ENCODE assay signal across 20 mouse cellular contexts in the genomic region with DNA sequence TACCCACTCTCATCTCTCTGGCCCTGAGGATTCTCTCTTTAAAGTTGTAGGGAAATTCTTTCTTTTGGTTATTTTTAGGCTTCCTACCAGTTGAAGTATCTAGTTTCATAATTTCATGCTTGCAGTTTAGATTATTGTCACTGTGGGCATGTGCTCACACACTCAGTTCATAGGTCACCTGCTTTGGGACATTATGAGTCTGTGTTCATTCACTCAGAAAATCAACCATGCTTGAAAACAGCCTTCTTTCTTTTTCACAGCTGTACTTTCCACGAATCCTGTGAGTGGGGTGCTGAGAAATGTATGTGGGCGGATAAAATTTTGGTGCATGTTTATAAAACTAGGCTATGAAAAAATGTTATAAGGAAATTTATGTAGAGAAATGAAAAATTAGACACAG. TPM values are rescaled to one million over a fixed set of nuclear protein-coding genes. Genes with fewer than 3 reads are reported as not detected.
DNase-seq lines count a peak whose midpoint lies in the region; ATAC-seq and TF ChIP-seq lines count a peak whose summit lies in the region.
"Had no signal": no experiment of that assay in that cellular context is flagged by ENCODE, and none has a peak within 500 bp of the region (broad histone marks: within the 10 kb centered on the region; RNA-seq: fewer than 3 reads in every experiment).

No protein-coding gene starts in this region.

- H3K27me3 ChIP-seq in heart, postnatal 0 days (ENCODE audit: control insufficient read depth, insufficient read depth, low read length), result no peaks in the 10 kb centered on the region
- no peaks in the 10 kb centered on the region for H3K27me3 ChIP-seq in lung, postnatal 0 days (replicated peaks; ENCODE audit: insufficient read depth, low read length)
- H3K27me3 ChIP-seq: embryonic facial prominence, embryonic 13.5 days; forebrain, embryonic 12.5 days; hindbrain, embryonic 12.5 days; liver, embryonic 15.5 days; megakaryocyte, embryonic 14.5 days; neural tube, embryonic 15.5 days had no signal

- no peak for TF ChIP-seq EP300 in heart, postnatal 0 days (IDR thresholded peaks at IDR 0.05; ENCODE audit: low read depth)
- TF ChIP-seq EP300 in lung, postnatal 0 days (IDR thresholded peaks at IDR 0.05), result no peak

- H3K4me1 ChIP-seq in heart, postnatal 0 days (ENCODE audit: control insufficient read depth, insufficient read depth), result peaks cover 4% of the 10 kb centered on the region; the same call in 1 of the 2 replicates
- no peaks in the 10 kb centered on the region for H3K4me1 ChIP-seq in lung, postnatal 0 days (ENCODE audit: insufficient read depth, low read depth, low read length)

- no peak for DNase-seq in heart, postnatal 0 days (ENCODE audit: low spot score)
- no peak for DNase-seq in heart, adult 9 months (ENCODE audit: low spot score in 2 of 2)
- peak; percentile 55 for DNase-seq in lung, postnatal 0 days (ENCODE audit: low spot score)
- no peak for DNase-seq in lung, postnatal 4 days
- peak; percentile 53 for DNase-seq in retina, embryonic 14.5 days (ENCODE audit: low spot score)
- no peak for DNase-seq in cerebellum, postnatal 36 days
- no peak for DNase-seq in adrenal gland, postnatal 4 days (ENCODE audit: low spot score in 2 of 2)
- DNase-seq: adrenal gland, adult 2 months; cerebellum, postnatal 14 days; gastrocnemius, postnatal 36 days; layer of hippocampus, adult 9-11 months; right cerebral cortex, postnatal 25 days had no signal

- no peak overlapping the region for H3K4me2 ChIP-seq in heart, postnatal 0 days (ENCODE audit: low read depth, low read length)
- H3K4me2 ChIP-seq in lung, postnatal 0 days (replicated peaks; ENCODE audit: low read depth, low read length), result no peak overlapping the region
- H3K4me2 ChIP-seq: embryonic facial prominence, embryonic 13.5 days; forebrain, embryonic 12.5 days; hindbrain, embryonic 12.5 days; liver, embryonic 15.5 days; neural tube, embryonic 15.5 days had no signal

- no peak overlapping the region for H3K4me3 ChIP-seq in heart, postnatal 0 days (ENCODE audit: low read depth, low read length)
- H3K4me3 ChIP-seq in lung, postnatal 0 days (ENCODE audit: low read depth, low read length), result no peak overlapping the region
- H3K4me3 ChIP-seq: embryonic facial prominence, embryonic 13.5 days; forebrain, embryonic 12.5 days; hindbrain, embryonic 12.5 days; limb, embryonic 10.5 days; liver, embryonic 15.5 days; neural tube, embryonic 15.5 days had no signal

- no peaks in the 10 kb centered on the region for H3K36me3 ChIP-seq in heart, postnatal 0 days (replicated peaks; ENCODE audit: control insufficient read depth, insufficient read depth, low read length)
- H3K36me3 ChIP-seq in lung, postnatal 0 days (ENCODE audit: insufficient read depth, low read length), result no peaks in the 10 kb centered on the region
- H3K36me3 ChIP-seq: embryonic facial prominence, embryonic 13.5 days; forebrain, embryonic 12.5 days; hindbrain, embryonic 12.5 days; limb, embryonic 10.5 days; liver, embryonic 15.5 days; neural tube, embryonic 15.5 days had no signal

- H3K27ac ChIP-seq in heart, postnatal 0 days (ENCODE audit: low read depth), result 0 out of 2 replicates have a peak overlapping the region, but pooled peaks have one; percentile 41
- H3K27ac ChIP-seq in lung, postnatal 0 days (ENCODE audit: low read length), result no peak overlapping the region
- H3K27ac ChIP-seq: forebrain, embryonic 12.5 days; hindbrain, embryonic 12.5 days; limb, embryonic 10.5 days; liver, embryonic 15.5 days; neural tube, embryonic 15.5 days had no signal

- ATAC-seq in heart, postnatal 0 days (ENCODE audit: insufficient read depth, low read depth), result no peak
- ATAC-seq in lung, postnatal 0 days, result no peak
- ATAC-seq in activated CD4-positive, CD25-positive, alpha-beta regulatory T cell, adult 4 months, result peak; percentile 40

- H3K9ac ChIP-seq in heart, postnatal 0 days (replicated peaks; ENCODE audit: low read depth, low read length), result no peak overlapping the region
- H3K9ac ChIP-seq in lung, postnatal 0 days (replicated peaks; ENCODE audit: low read depth), result no peak overlapping the region
- H3K9ac ChIP-seq: embryonic facial prominence, embryonic 13.5 days; forebrain, embryonic 12.5 days; hindbrain, embryonic 12.5 days; liver, embryonic 15.5 days; neural tube, embryonic 15.5 days had no signal

- H3K9me3 ChIP-seq in heart, postnatal 0 days (replicated peaks; ENCODE audit: control insufficient read depth, low read length), result no peaks in the 10 kb centered on the region
- H3K9me3 ChIP-seq in lung, postnatal 0 days (ENCODE audit: low read length), result no peaks in the 10 kb centered on the region
- H3K9me3 ChIP-seq: embryonic facial prominence, embryonic 13.5 days; forebrain, embryonic 12.5 days; hindbrain, embryonic 12.5 days; limb, embryonic 10.5 days; liver, embryonic 15.5 days; megakaryocyte, embryonic 14.5 days; neural tube, embryonic 15.5 days had no signal

- WGBS in heart, postnatal 0 days, result 84% methylated on average over 2 of the region's 2 CpGs
- WGBS in lung, postnatal 0 days, result 69% methylated on average over 2 of the region's 2 CpGs

- no peak for TF ChIP-seq CTCF in heart, postnatal 0 days (IDR thresholded peaks at IDR 0.05; ENCODE audit: low read depth)
- no peak for TF ChIP-seq CTCF in lung, postnatal 0 days (IDR thresholded peaks at IDR 0.05)

RNA-seq across cellular contexts. Expression of a gene that starts 20.6 kb away (rescaled TPM):
- 22.8 and 48.9 TPM in 2 replicates for total RNA-seq in heart, postnatal 0 days (2014; rRNA removed; ENCODE audit: low replicate concordance)
- 11.2 and 14.0 TPM in 2 replicates for polyA plus RNA-seq in heart, postnatal 0 days (2015; fragmentation: Nextera tagmentation; extraction: Ambion mirVana)
- polyA plus RNA-seq in lung, postnatal 0 days (2015; fragmentation: Nextera tagmentation; extraction: Ambion mirVana), result 15.7 and 17.3 TPM in 2 replicates
- polyA plus RNA-seq in activated CD4-positive, CD25-positive, alpha-beta regulatory T cell, adult 4 months (2017; shearing (Covaris generic)), result 10 to 100 TPM; 20.5 to 21.4 TPM
- total RNA-seq in adrenal gland, postnatal 4 days (2021), result 10 to 100 TPM; 43.1 to 44.1 TPM

RNA-seq across cellular contexts. Expression of a gene that starts 56.9 kb away (rescaled TPM):
- 53.5 and 66.7 TPM in 2 replicates for total RNA-seq in heart, postnatal 0 days (2014; rRNA removed; ENCODE audit: low replicate concordance)
- polyA plus RNA-seq in heart, postnatal 0 days (2015; fragmentation: Nextera tagmentation; extraction: Ambion mirVana), result 12.5 and 14.7 TPM in 2 replicates
- polyA plus RNA-seq in lung, postnatal 0 days (2015; fragmentation: Nextera tagmentation; extraction: Ambion mirVana), result 12.9 and 13.3 TPM in 2 replicates
- 10 to 100 TPM in 1 of 2 experiments, 1 to 10 TPM in 1; 6.6 to 13.0 TPM for polyA plus RNA-seq in activated CD4-positive, CD25-positive, alpha-beta regulatory T cell, adult 4 months (2017; shearing (Covaris generic))
- 10 to 100 TPM; 32.8 to 34.7 TPM for total RNA-seq in adrenal gland, postnatal 4 days (2021)

RNA-seq across cellular contexts. Expression of a gene that starts 57.2 kb away (rescaled TPM):
- 60.7 and 75.8 TPM in 2 replicates for total RNA-seq in heart, postnatal 0 days (2014; rRNA removed; ENCODE audit: low replicate concordance)
- 118 and 120 TPM in 2 replicates for polyA plus RNA-seq in heart, postnatal 0 days (2015; fragmentation: Nextera tagmentation; extraction: Ambion mirVana)
- 63.5 and 70.1 TPM in 2 replicates for polyA plus RNA-seq in lung, postnatal 0 days (2015; fragmentation: Nextera tagmentation; extraction: Ambion mirVana)
- polyA plus RNA-seq in activated CD4-positive, CD25-positive, alpha-beta regulatory T cell, adult 4 months (2017; shearing (Covaris generic)), result 10 to 100 TPM; 66.7 to 69.8 TPM
- total RNA-seq in adrenal gland, postnatal 4 days (2021), result 100 to 1,000 TPM; 115 to 125 TPM

Comparison
In these comparisons a context has a peak if more than half of its experiments do, and no peak if none do; other contexts are left out.
1. DNase-seq: peak in lung, postnatal 0 days (single experiment) and retina, embryonic 14.5 days (single experiment); none in heart, postnatal 0 days (single experiment), heart, adult 9 months (0 of 2), lung, postnatal 4 days (0 of 2), cerebellum, postnatal 36 days (0 of 2) and adrenal gland, postnatal 4 days (0 of 2).